9 mouse cellular contexts compared by ENCODE assay signal in genomic region chr16:20761681-20762080, GRCm38 (mm10). TPM values are rescaled to one million over a fixed set of nuclear protein-coding genes. Genes with fewer than 3 reads are reported as not detected.
DNase-seq lines count a peak whose midpoint lies in the region; ATAC-seq and TF ChIP-seq lines count a peak whose summit lies in the region.
"Had no signal": no experiment of that assay in that cellular context is flagged by ENCODE, and none has a peak within 500 bp of the region (broad histone marks: within the 10 kb centered on the region; RNA-seq: fewer than 3 reads in every experiment).

No protein-coding gene starts in this region.

- no peak for TF ChIP-seq POLR2A in heart, adult 2 months (IDR thresholded peaks at IDR 0.05; ENCODE audit: insufficient read depth, low read depth, low read length)
- no peak for TF ChIP-seq POLR2A in thymus, adult 2 months (IDR thresholded peaks at IDR 0.05; ENCODE audit: control insufficient read depth, extremely low read depth, insufficient read depth, low read length, poor library complexity)

- no peaks in the 10 kb centered on the region for H3K27me3 ChIP-seq in heart, adult 2 months (ENCODE audit: control insufficient read depth, insufficient read depth, low read length)
- no peaks in the 10 kb centered on the region for H3K27me3 ChIP-seq in heart, embryonic 12.5 days (replicated peaks)
- H3K27me3 ChIP-seq in thymus, adult 2 months (ENCODE audit: control insufficient read depth, insufficient read depth, low read length): no peaks in the 10 kb centered on the region
- H3K27me3 ChIP-seq: megakaryocyte, embryonic 14.5 days had no signal

- no peak for TF ChIP-seq EP300 in heart, adult 2 months (IDR thresholded peaks at IDR 0.05; ENCODE audit: insufficient read depth, low read depth, low read length)

- no peak overlapping the region for H3K9ac ChIP-seq in heart, adult 2 months (ENCODE audit: low read depth, low read length)
- no peak overlapping the region for H3K9ac ChIP-seq in heart, embryonic 12.5 days

- no peaks in the 10 kb centered on the region for H3K4me1 ChIP-seq in heart, adult 2 months (ENCODE audit: control insufficient read depth, insufficient read depth, low read length)
- H3K4me1 ChIP-seq in heart, embryonic 12.5 days (replicated peaks): no peaks in the 10 kb centered on the region
- no peaks in the 10 kb centered on the region for H3K4me1 ChIP-seq in thymus, adult 2 months (replicated peaks; ENCODE audit: control insufficient read depth, insufficient read depth, low read length)

- no peaks in the 10 kb centered on the region for H3K79me2 ChIP-seq in heart, adult 2 months (replicated peaks; ENCODE audit: control insufficient read depth, insufficient read depth, low read length)

- no peaks in the 10 kb centered on the region for H3K9me3 ChIP-seq in heart, embryonic 12.5 days (replicated peaks)
- H3K9me3 ChIP-seq: megakaryocyte, embryonic 14.5 days had no signal

- no peak overlapping the region for H3K27ac ChIP-seq in heart, adult 2 months
- H3K27ac ChIP-seq in heart, embryonic 12.5 days (ENCODE audit: poor library complexity, severe bottlenecking): no peak overlapping the region
- no peak overlapping the region for H3K27ac ChIP-seq in thymus, adult 2 months (ENCODE audit: control insufficient read depth, insufficient read depth, low read length)

- 5% methylated on average over 3 of the region's 3 CpGs for WGBS in heart, adult 2 months
- 12% methylated on average over 3 of the region's 3 CpGs for whole genome bisulfite sequencing in heart, embryonic 12.5 days
- 8% methylated on average over 3 of the region's 3 CpGs for WGBS in thymus, adult 2 months

- no peak overlapping the region for H3K4me2 ChIP-seq in heart, embryonic 12.5 days

- intact Hi-C loops in heart, adult 2 months (cut with DNase I): loop anchor here (2.0 kb wide), 1 partner anchor 37 kb away; no protein-coding TSS in a partner anchor

- no peak for ATAC-seq in heart, embryonic 12.5 days (ENCODE audit: insufficient number of reproducible peaks, low FRiP score)

- H3K36me3 ChIP-seq in heart, adult 2 months (ENCODE audit: control insufficient read depth, insufficient read depth, low read length): no peaks in the 10 kb centered on the region
- H3K36me3 ChIP-seq in heart, embryonic 12.5 days: no peaks in the 10 kb centered on the region
- H3K36me3 ChIP-seq in thymus, adult 2 months (ENCODE audit: control insufficient read depth, insufficient read depth, low read length): no peaks in the 10 kb centered on the region

- DNase-seq in heart, adult 2 months: peak; percentile 21 to 48
- DNase-seq in thymus, adult 2 months: peak; percentile 28
- no peak for DNase-seq in thymus, adult 18-20 months
- peak; percentile 90 to 94 for DNase-seq in cerebellum, postnatal 10 days
- peak; percentile 60 for DNase-seq in induced T-regulatory cell, adult 2 months (ENCODE audit: low read depth)
- DNase-seq in naive thymus-derived CD4-positive, alpha-beta T cell, adult 2 months (ENCODE audit: low read depth): peak; percentile 61
- no peak for DNase-seq in yolk sac, embryonic 10.5 days (ENCODE audit: low spot score)

- peak; percentile 68 for TF ChIP-seq CTCF in heart, adult 2 months (IDR thresholded peaks at IDR 0.05)
- no peak for TF ChIP-seq CTCF in thymus, adult 2 months (IDR thresholded peaks at IDR 0.05; ENCODE audit: borderline replicate concordance, control insufficient read depth, extremely low read depth, insufficient read depth, low read length, poor library complexity)

- no peak overlapping the region for H3K4me3 ChIP-seq in heart, adult 2 months
- no peak overlapping the region for H3K4me3 ChIP-seq in heart, embryonic 12.5 days
- no peak overlapping the region for H3K4me3 ChIP-seq in thymus, adult 2 months (ENCODE audit: control insufficient read depth, insufficient read depth, low read length)
- H3K4me3 ChIP-seq: megakaryocyte, embryonic 14.5 days had no signal

RNA-seq across cellular contexts. Expression of gene Thpo, which starts 27.4 kb away (rescaled TPM):
- total RNA-seq in heart, adult 2 months (2021): under 1 TPM in 1 of 2 experiments, not detected in 1; 0.18 TPM
- 0.41 and 0.84 TPM in 2 replicates for polyA plus RNA-seq in heart, adult 2 months (2012; rRNA removed)
- 0.14 and 0.22 TPM in 2 replicates for polyA plus RNA-seq in heart, embryonic 12.5 days (2016; fragmentation: Nextera tagmentation; extraction: Ambion mirVana)
- polyA plus RNA-seq in thymus, adult 2 months (2012; rRNA removed): 0.69 and 1.0 TPM in 2 replicates

RNA-seq across cellular contexts. Expression of gene Chrd, which starts 28.8 kb away (rescaled TPM):
- total RNA-seq in heart, adult 2 months (2021): 1 to 10 TPM; 2.0 to 2.2 TPM
- polyA plus RNA-seq in heart, adult 2 months (2012; rRNA removed): 3.6 and 4.8 TPM in 2 replicates
- polyA plus RNA-seq in heart, embryonic 12.5 days (2016; fragmentation: Nextera tagmentation; extraction: Ambion mirVana): 0.54 and 0.94 TPM in 2 replicates
- polyA plus RNA-seq in thymus, adult 2 months (2012; rRNA removed): 3.6 and 3.7 TPM in 2 replicates

RNA-seq across cellular contexts. Expression of gene Clcn2, which starts 44.1 kb away (rescaled TPM):
- 1 to 10 TPM; 1.3 to 1.8 TPM for total RNA-seq in heart, adult 2 months (2021)
- 5.9 and 8.0 TPM in 2 replicates for polyA plus RNA-seq in heart, adult 2 months (2012; rRNA removed)
- 6.2 and 7.0 TPM in 2 replicates for polyA plus RNA-seq in heart, embryonic 12.5 days (2016; fragmentation: Nextera tagmentation; extraction: Ambion mirVana)
- polyA plus RNA-seq in thymus, adult 2 months (2012; rRNA removed): 40.5 and 42.1 TPM in 2 replicates

RNA-seq across cellular contexts. Expression of gene Polr2h, which starts 44.2 kb away (rescaled TPM):
- 1 to 10 TPM; 9.0 TPM for total RNA-seq in heart, adult 2 months (2021)
- polyA plus RNA-seq in heart, adult 2 months (2012; rRNA removed): 11.8 and 12.6 TPM in 2 replicates
- polyA plus RNA-seq in heart, embryonic 12.5 days (2016; fragmentation: Nextera tagmentation; extraction: Ambion mirVana): 45.0 and 50.5 TPM in 2 replicates
- 24.7 and 32.9 TPM in 2 replicates for polyA plus RNA-seq in thymus, adult 2 months (2012; rRNA removed)

Comparison
In these comparisons a context has a peak if more than half of its experiments do, and no peak if none do; other contexts are left out.
1. DNase-seq: peak in heart, adult 2 months (2 of 2), thymus, adult 2 months (single experiment), cerebellum, postnatal 10 days (2 of 2), induced T-regulatory cell, adult 2 months (single experiment) and naive thymus-derived CD4-positive, alpha-beta T cell, adult 2 months (single experiment); none in thymus, adult 18-20 months (0 of 2) and yolk sac, embryonic 10.5 days (single experiment).